Mouse (Mus musculus) stomach, embryonic 16.5 days (tissue): ENCODE measurements around the gene Osbpl8. TPM values are rescaled to one million over a fixed set of nuclear protein-coding genes. Genes with fewer than 3 reads are reported as not detected.

Experiments used
- ATAC-seq: fragments of 200-750 bp; cut with Nextera tagmentation; 2 replicates; pipeline ENCODE4 v1.8.0; 2017; ENCODE audit warnings: moderate number of reproducible peaks, moderate TSS enrichment; ENCODE audit not compliant: insufficient read depth, low FRiP score
- H3K27ac ChIP-seq: fragments of 300-500 bp; sonication (generic); 2 replicates; pipeline ENCODE4 v1.5.1; 2014; ENCODE audit warnings: low read length
- H3K27me3 ChIP-seq: fragments of 300-500 bp; sonication (generic); 2 replicates; pipeline ENCODE4 v1.6.1; 2014; ENCODE audit warnings: low read length, control low read depth, mixed read lengths; ENCODE audit not compliant: control insufficient read depth, insufficient read depth
- H3K36me3 ChIP-seq: fragments of 300-500 bp; sonication (generic); 2 replicates; pipeline ENCODE4 v1.6.1; 2014; ENCODE audit warnings: low read length; ENCODE audit not compliant: control insufficient read depth, insufficient read depth
- H3K4me1 ChIP-seq: fragments of 300-500 bp; sonication (generic); 2 replicates; pipeline ENCODE4 v1.6.1; 2014; ENCODE audit warnings: low read length, control low read depth, mixed read lengths; ENCODE audit not compliant: control insufficient read depth, insufficient read depth
- H3K4me2 ChIP-seq: fragments of 300-500 bp; sonication (generic); 2 replicates; pipeline ENCODE4 v1.6.1; 2014; ENCODE audit warnings: low read depth, low read length, mixed read lengths
- H3K4me3 ChIP-seq: fragments of 300-500 bp; sonication (generic); replicated peaks from 2 replicates; pipeline ENCODE4 v1.5.1; 2014; ENCODE audit warnings: mild to moderate bottlenecking, low read length
- H3K9ac ChIP-seq: fragments of 300-500 bp; sonication (generic); 2 replicates; pipeline ENCODE4 v1.6.1; 2014; ENCODE audit warnings: low read length
- H3K9me3 ChIP-seq: fragments of 300-500 bp; sonication (generic); replicated peaks from 2 replicates; pipeline ENCODE4 v1.6.1; 2016; ENCODE audit warnings: low read length, control low read depth; ENCODE audit not compliant: control insufficient read depth
- WGBS: fragments of 180-500 bp; shearing (Covaris S2); extraction: QIAGEN DNeasy Blood & Tissue Kit; methylation state at CpG from one replicate; pipeline ENCODE4 v1.1.7; 2014; 5-methylcytosine and 5-hydroxymethylcytosine counted together
- polyA plus RNA-seq: library from polyadenylated mRNA; unstranded; fragments of >200 nt; fragmentation: Nextera tagmentation; extraction: Ambion mirVana; gene quantifications from 2 replicates; pipeline ENCODE4 v1.2.1, GENCODE M21; 2015

The Osbpl8 gene
- polyA plus RNA-seq, 1 experiment from 2014 or later = 6.7 TPM

GRCm38 (mm10) chr10:111318021-111318420, 153.5 kb downstream of the Osbpl8 start:
- no peak for ATAC-seq
- no peaks in the 10 kb centered on the region for H3K4me1 ChIP-seq
- H3K9me3 ChIP-seq = no peaks in the 10 kb centered on the region
- H3K4me2 ChIP-seq = no peak overlapping the region
- H3K36me3 ChIP-seq = no peaks in the 10 kb centered on the region
- H3K9ac ChIP-seq = no peak overlapping the region
- H3K27ac ChIP-seq = no peak overlapping the region
- no peak overlapping the region for H3K4me3 ChIP-seq
- no peaks in the 10 kb centered on the region for H3K27me3 ChIP-seq
- 65% methylated on average over 3 of the region's 3 CpGs for WGBS

- WGBS = 89% methylated on average over 9 of the region's 9 CpGs
- Histone ChIP-seq H3K36me3 (no peaks in the 10 kb centered on the region), H3K27ac (no peak overlapping the region), H3K4me1 (no peaks in the 10 kb centered on the region), H3K9me3 (no peaks in the 10 kb centered on the region), H3K4me3 (no peak overlapping the region), H3K27me3 (no peaks in the 10 kb centered on the region), H3K4me2 (no peak overlapping the region), H3K9ac (no peak overlapping the region)
- no peak for ATAC-seq
Observed at GRCm38 (mm10) chr10:111318805-111319500, 154.4 kb downstream of the Osbpl8 start.

GRCm38 (mm10) chr10:111320579-111320978, 156.0 kb downstream of the Osbpl8 start:
- ATAC-seq = no peak
- no peak overlapping the region for H3K27ac ChIP-seq
- H3K27me3 ChIP-seq = no peaks in the 10 kb centered on the region
- H3K9ac ChIP-seq = no peak overlapping the region
- H3K36me3 ChIP-seq = no peaks in the 10 kb centered on the region
- H3K4me3 ChIP-seq = no peak overlapping the region
- no peaks in the 10 kb centered on the region for H3K4me1 ChIP-seq
- no peak overlapping the region for H3K4me2 ChIP-seq
- H3K9me3 ChIP-seq = no peaks in the 10 kb centered on the region

GRCm38 (mm10) chr10:111327957-111328356, 163.4 kb downstream of the Osbpl8 start:
- H3K27me3 ChIP-seq = no peaks in the 10 kb centered on the region
- H3K27ac ChIP-seq = no peak overlapping the region
- H3K4me1 ChIP-seq = no peaks in the 10 kb centered on the region
- no peaks in the 10 kb centered on the region for H3K9me3 ChIP-seq
- no peak overlapping the region for H3K9ac ChIP-seq
- no peak for ATAC-seq
- no peaks in the 10 kb centered on the region for H3K36me3 ChIP-seq
- H3K4me2 ChIP-seq = no peak overlapping the region
- H3K4me3 ChIP-seq = no peak overlapping the region
- WGBS = 78% methylated on average over 4 of the region's 4 CpGs

GRCm38 (mm10) chr10:111329326-111329725, 164.8 kb downstream of the Osbpl8 start:
- ATAC-seq = no peak
- Histone ChIP-seq H3K36me3 (no peaks in the 10 kb centered on the region), H3K27me3 (no peaks in the 10 kb centered on the region), H3K4me2 (no peak overlapping the region), H3K4me3 (no peak overlapping the region), H3K27ac (no peak overlapping the region), H3K9ac (no peak overlapping the region), H3K9me3 (no peaks in the 10 kb centered on the region), H3K4me1 (no peaks in the 10 kb centered on the region)
- 70% methylated on average over 5 of the region's 5 CpGs for WGBS

- H3K9ac ChIP-seq = no peak overlapping the region
- no peaks in the 10 kb centered on the region for H3K27me3 ChIP-seq
- H3K4me2 ChIP-seq = no peak overlapping the region
- no peak for ATAC-seq
- 95% methylated on average over 2 of the region's 2 CpGs for WGBS
- H3K4me1 ChIP-seq = 0 out of 2 replicates have a peak, but pooled peaks cover 3% of the 10 kb centered on the region
- no peak overlapping the region for H3K4me3 ChIP-seq
- H3K27ac ChIP-seq = no peak overlapping the region
- no peaks in the 10 kb centered on the region for H3K9me3 ChIP-seq
- no peaks in the 10 kb centered on the region for H3K36me3 ChIP-seq
Observed at GRCm38 (mm10) chr10:111334902-111335301, 170.3 kb downstream of the Osbpl8 start.

- 0 out of 2 replicates have a peak, but pooled peaks cover 3% of the 10 kb centered on the region for H3K4me1 ChIP-seq
- H3K4me3 ChIP-seq = peak overlapping the region; percentile 22
- no peak overlapping the region for H3K27ac ChIP-seq
- no peaks in the 10 kb centered on the region for H3K36me3 ChIP-seq
- H3K4me2 ChIP-seq = peak overlapping the region; percentile 51
- H3K9me3 ChIP-seq = no peaks in the 10 kb centered on the region
- H3K9ac ChIP-seq = peak overlapping the region; percentile 61
- WGBS = 18% methylated on average over 29 of the region's 29 CpGs
- H3K27me3 ChIP-seq = no peaks in the 10 kb centered on the region
- ATAC-seq = no peak
Observed at GRCm38 (mm10) chr10:111335517-111336352, 171.2 kb downstream of the Osbpl8 start.

GRCm38 (mm10) chr10:111336353-111336713, 171.8 kb downstream of the Osbpl8 start:
- H3K4me3 ChIP-seq = peak overlapping the region; percentile 22
- 21% methylated on average over 10 of the region's 10 CpGs for WGBS
- no peak overlapping the region for H3K27ac ChIP-seq
- no peaks in the 10 kb centered on the region for H3K9me3 ChIP-seq
- 0 out of 2 replicates have a peak, but pooled peaks cover 3% of the 10 kb centered on the region for H3K4me1 ChIP-seq
- no peaks in the 10 kb centered on the region for H3K36me3 ChIP-seq
- no peak for ATAC-seq
- H3K9ac ChIP-seq = peak overlapping the region; percentile 61
- H3K4me2 ChIP-seq = peak overlapping the region; percentile 51
- H3K27me3 ChIP-seq = no peaks in the 10 kb centered on the region

GRCm38 (mm10) chr10:111339296-111339695, 174.7 kb downstream of the Osbpl8 start:
- Histone ChIP-seq H3K9ac (no peak overlapping the region), H3K4me1 (0 out of 2 replicates have a peak, but pooled peaks cover 3% of the 10 kb centered on the region), H3K36me3 (no peaks in the 10 kb centered on the region), H3K27me3 (no peaks in the 10 kb centered on the region), H3K9me3 (no peaks in the 10 kb centered on the region), H3K27ac (no peak overlapping the region), H3K4me3 (no peak overlapping the region), H3K4me2 (no peak overlapping the region)
- ATAC-seq = no peak
- WGBS = 63% methylated on average over 11 of the region's 11 CpGs
